ENCODE assay signal across 8 mouse cellular contexts in genomic region chr19:42045269-42046102, GRCm38 (mm10). TPM values are rescaled to one million over a fixed set of nuclear protein-coding genes. Genes with fewer than 3 reads are reported as not detected.
DNase-seq lines count a peak whose midpoint lies in the region; ATAC-seq and TF ChIP-seq lines count a peak whose summit lies in the region.

Gene Hoga1, plus strand, starts transcription at chr19:42045610.

- DNase-seq in 416B (ENCODE audit: low read depth) (peak; percentile 96), adipocyte (ENCODE audit: low spot score) (peak; percentile 69)
- DNase-seq in heart, adult 2 months = peak; percentile 80 to 85
- peak; percentile 96 for DNase-seq in kidney, adult 2 months
- DNase-seq in liver, embryonic 11.5 days (ENCODE audit: low spot score) = peak; percentile 75
- DNase-seq in testis, postnatal 14 days (ENCODE audit: low spot score) = peak; percentile 65

- peak within 1 kb of the TSS; percentile 48 for H3K4me2 ChIP-seq in embryonic facial prominence, embryonic 12.5 days (replicated peaks)
- peak within 1 kb of the TSS; percentile 60 for H3K4me2 ChIP-seq in liver, embryonic 11.5 days
- H3K4me2 ChIP-seq in myocyte (ENCODE audit: low read depth) = peak within 1 kb of the TSS; percentile 81

- H3K79me2 ChIP-seq in heart, adult 2 months (replicated peaks; ENCODE audit: control insufficient read depth, insufficient read depth, low read length) = no peaks in the 10 kb centered on the region
- H3K79me2 ChIP-seq in myocyte (ENCODE audit: control insufficient read depth, insufficient read depth) = no peaks in the 10 kb centered on the region

- H3K36me3 ChIP-seq in embryonic facial prominence, embryonic 12.5 days = no peaks in the 10 kb centered on the region
- H3K36me3 ChIP-seq in heart, adult 2 months (ENCODE audit: control insufficient read depth, insufficient read depth, low read length) = no peaks in the 10 kb centered on the region
- no peaks in the 10 kb centered on the region for H3K36me3 ChIP-seq in kidney, adult 2 months (ENCODE audit: control insufficient read depth, insufficient read depth, low read length)
- H3K36me3 ChIP-seq in liver, embryonic 11.5 days (ENCODE audit: control insufficient read depth, insufficient read depth, low read length) = no peaks in the 10 kb centered on the region
- no peaks in the 10 kb centered on the region for H3K36me3 ChIP-seq in myocyte (ENCODE audit: control insufficient read depth, insufficient read depth)

- no peaks in the 10 kb centered on the region for H3K9me3 ChIP-seq in embryonic facial prominence, embryonic 12.5 days
- no peaks in the 10 kb centered on the region for H3K9me3 ChIP-seq in liver, embryonic 11.5 days (ENCODE audit: control insufficient read depth, low read length)

- no peak for TF ChIP-seq POLR2A in heart, adult 2 months (IDR thresholded peaks at IDR 0.05; ENCODE audit: insufficient read depth, low read depth, low read length)
- TF ChIP-seq POLR2A in kidney, adult 2 months (IDR thresholded peaks at IDR 0.05; ENCODE audit: low read depth, low read length) = no peak
- peak; percentile 40 for TF ChIP-seq POLR2A in myocyte (IDR thresholded peaks at IDR 0.05; ENCODE audit: insufficient read length, low read depth)

- H3K27ac ChIP-seq in embryonic facial prominence, embryonic 12.5 days = no peak within 1 kb of the TSS
- H3K27ac ChIP-seq in heart, adult 2 months = peak within 1 kb of the TSS; percentile 52
- peak within 1 kb of the TSS; percentile 88 for H3K27ac ChIP-seq in kidney, adult 2 months (ENCODE audit: insufficient read depth, low read depth, low read length)
- H3K27ac ChIP-seq in liver, embryonic 11.5 days (ENCODE audit: low read depth, low read length) = no peak within 1 kb of the TSS

- WGBS in embryonic facial prominence, embryonic 12.5 days = 22% methylated on average over 23 of the region's 23 CpGs
- whole genome bisulfite sequencing in heart, adult 2 months = 23% methylated on average over 23 of the region's 23 CpGs
- WGBS in kidney, adult 2 months = 13% methylated on average over 23 of the region's 23 CpGs
- WGBS in liver, embryonic 11.5 days = 21% methylated on average over 23 of the region's 23 CpGs

- peak; percentile 80 for TF ChIP-seq CTCF in heart, adult 2 months (IDR thresholded peaks at IDR 0.05)
- peak; percentile 97 for TF ChIP-seq CTCF in kidney, adult 2 months (conservative IDR thresholded peaks at IDR 0.05; ENCODE audit: insufficient read depth, insufficient read length, low read depth, low read length)

- TF ChIP-seq EP300 in heart, adult 2 months (IDR thresholded peaks at IDR 0.05; ENCODE audit: insufficient read depth, low read depth, low read length) = 0 out of 2 replicates have a peak, but pooled peaks have one; percentile 20

- H3K4me1 ChIP-seq in embryonic facial prominence, embryonic 12.5 days = peaks cover 7% of the 10 kb centered on the region
- H3K4me1 ChIP-seq in heart, adult 2 months (ENCODE audit: control insufficient read depth, insufficient read depth, low read length) = peaks cover 3% of the 10 kb centered on the region; the same call in 1 of the 2 replicates
- peaks cover 8% of the 10 kb centered on the region; the same call in 1 of the 2 replicates for H3K4me1 ChIP-seq in kidney, adult 2 months (ENCODE audit: control insufficient read depth, insufficient read depth, low read length)
- no peaks in the 10 kb centered on the region for H3K4me1 ChIP-seq in liver, embryonic 11.5 days (replicated peaks; ENCODE audit: control insufficient read depth, insufficient read depth, low read length)

- 0 out of 2 replicates have a peak within 1 kb of the TSS, but pooled peaks have one; percentile 15 for H3K9ac ChIP-seq in embryonic facial prominence, embryonic 12.5 days
- peak within 1 kb of the TSS; percentile 23 for H3K9ac ChIP-seq in heart, adult 2 months (ENCODE audit: low read depth, low read length)
- H3K9ac ChIP-seq in liver, embryonic 11.5 days (ENCODE audit: low read depth, low read length) = peak within 1 kb of the TSS; percentile 20; the same call in 1 of the 2 replicates

- H3ac ChIP-seq in myocyte (ENCODE audit: control insufficient read depth, insufficient read length) = no peak within 1 kb of the TSS

- intact Hi-C loops in heart, adult 2 months (cut with DNase I) = no loop called here

- no peaks in the 10 kb centered on the region for H3K27me3 ChIP-seq in embryonic facial prominence, embryonic 12.5 days
- H3K27me3 ChIP-seq in heart, adult 2 months (ENCODE audit: control insufficient read depth, insufficient read depth, low read length) = no peaks in the 10 kb centered on the region
- H3K27me3 ChIP-seq in kidney, adult 2 months (replicated peaks; ENCODE audit: control insufficient read depth, insufficient read depth, low read length) = no peaks in the 10 kb centered on the region
- no peaks in the 10 kb centered on the region for H3K27me3 ChIP-seq in liver, embryonic 11.5 days (replicated peaks; ENCODE audit: control insufficient read depth, insufficient read depth, low read length)
- H3K27me3 ChIP-seq in myocyte (ENCODE audit: control insufficient read depth, insufficient read depth, insufficient read length) = no peaks in the 10 kb centered on the region

- peak; percentile 75; the same call in 1 of the 2 replicates for ATAC-seq in embryonic facial prominence, embryonic 12.5 days (ENCODE audit: insufficient number of reproducible peaks, insufficient read depth, low FRiP score, low TSS enrichment)
- ATAC-seq in liver, embryonic 11.5 days (replicated peaks; ENCODE audit: low FRiP score) = peak; percentile 89

- peak within 1 kb of the TSS; percentile 31 for H3K4me3 ChIP-seq in embryonic facial prominence, embryonic 12.5 days
- peak within 1 kb of the TSS; percentile 50 for H3K4me3 ChIP-seq in heart, adult 2 months
- peak within 1 kb of the TSS; percentile 73 for H3K4me3 ChIP-seq in kidney, adult 2 months (ENCODE audit: insufficient read depth, low read depth, low read length)
- H3K4me3 ChIP-seq in liver, embryonic 11.5 days (ENCODE audit: low read depth, low read length) = peak within 1 kb of the TSS; percentile 35
- peak within 1 kb of the TSS; percentile 20 for H3K4me3 ChIP-seq in myocyte

TF ChIP-seq in myocyte, 11 proteins besides CTCF, POLR2A, EP300 and RAD21:
- TF ChIP-seq TCF12 (IDR thresholded peaks at IDR 0.05; ENCODE audit: insufficient read depth, poor library complexity, severe bottlenecking) = no peak
- TF ChIP-seq MYOD1 (IDR thresholded peaks at IDR 0.05; ENCODE audit: control insufficient read depth in 1 of 3, insufficient read length in 2 of 3, low read depth in 2 of 3) = peak in 1 of 3 experiments; percentile 40
- TF ChIP-seq USF1 (IDR thresholded peaks at IDR 0.05; ENCODE audit: low read depth) = peak; percentile 93
- peak in 1 of 3 experiments; percentile 55 for TF ChIP-seq MYOG (IDR thresholded peaks at IDR 0.05; ENCODE audit: control insufficient read depth in 1 of 3, insufficient read depth in 1 of 3, insufficient read length in 2 of 3, low read depth in 2 of 3)
- no peak for TF ChIP-seq TCF3 (IDR thresholded peaks at IDR 0.05; ENCODE audit: insufficient read length, low read depth)
- TF ChIP-seq SRF (IDR thresholded peaks at IDR 0.05; ENCODE audit: control insufficient read depth, insufficient read length, low read depth) = no peak
- no peak for TF ChIP-seq REST (IDR thresholded peaks at IDR 0.05; ENCODE audit: insufficient read depth, insufficient read length)
- no peak for TF ChIP-seq E2F4 (IDR thresholded peaks at IDR 0.05; ENCODE audit: insufficient read depth)
- TF ChIP-seq CEBPB (IDR thresholded peaks at IDR 0.05; ENCODE audit: insufficient read depth, poor library complexity, severe bottlenecking) = no peak
- TF ChIP-seq POLR2AphosphoS2 (IDR thresholded peaks at IDR 0.05; ENCODE audit: insufficient read length, low read depth) = peak; percentile 30
- TF ChIP-seq MAX (IDR thresholded peaks at IDR 0.05; ENCODE audit: low read depth) = peak; percentile 46

RNA-seq across cellular contexts. Expression of gene Hoga1, which starts in this region (rescaled TPM):
- 1.3 and 1.9 TPM in 2 replicates for polyA plus RNA-seq in embryonic facial prominence, embryonic 12.5 days (2016; fragmentation: Nextera tagmentation; extraction: Ambion mirVana)
- total RNA-seq in heart, adult 2 months (2021) = 1 to 10 TPM; 1.6 to 2.3 TPM
- 0.85 and 1.4 TPM in 2 replicates for polyA plus RNA-seq in heart, adult 2 months (2012; rRNA removed)
- polyA plus RNA-seq in kidney, adult 2 months (2012; rRNA removed) = 167 and 177 TPM in 2 replicates
- polyA plus RNA-seq in liver, embryonic 11.5 days (2014; fragmentation: Nextera tagmentation; extraction: Ambion mirVana) = 8.1 and 10.1 TPM in 2 replicates
- 2.4 TPM for polyA plus RNA-seq in myocyte (2012; fragmentation: generic; extraction: Trizol)

Comparison
In these comparisons a context has a peak if more than half of its experiments do, and no peak if none do; other contexts are left out.
1. RNA of gene Hoga1 (polyA plus RNA-seq): 167 to 177 TPM in kidney, adult 2 months; 8.1 to 10.1 TPM in liver, embryonic 11.5 days, 2.4 TPM in myocyte (single experiment), 0.85 to 1.4 TPM in heart, adult 2 months and 1.3 to 1.9 TPM in embryonic facial prominence, embryonic 12.5 days; every median in the first group is over 10 times any median in the second.
2. H3K27ac ChIP-seq: peak in heart, adult 2 months (single experiment) and kidney, adult 2 months (single experiment); none in embryonic facial prominence, embryonic 12.5 days (single experiment) and liver, embryonic 11.5 days (single experiment).
3. H3K4me3 ChIP-seq: peak in every context shown above with its lines; median percentile 73 in kidney, adult 2 months; 50 in heart, adult 2 months; 35 in liver, embryonic 11.5 days; 31 in embryonic facial prominence, embryonic 12.5 days; 20 in myocyte.
4. Peak in every context shown above with its lines, with median percentiles within 50 percentile points of each other: DNase-seq, H3K4me2 ChIP-seq and H3K9ac ChIP-seq.